Mouse (Mus musculus): ENCODE measurements around the gene Thap8.

Gene Thap8

DNA sequence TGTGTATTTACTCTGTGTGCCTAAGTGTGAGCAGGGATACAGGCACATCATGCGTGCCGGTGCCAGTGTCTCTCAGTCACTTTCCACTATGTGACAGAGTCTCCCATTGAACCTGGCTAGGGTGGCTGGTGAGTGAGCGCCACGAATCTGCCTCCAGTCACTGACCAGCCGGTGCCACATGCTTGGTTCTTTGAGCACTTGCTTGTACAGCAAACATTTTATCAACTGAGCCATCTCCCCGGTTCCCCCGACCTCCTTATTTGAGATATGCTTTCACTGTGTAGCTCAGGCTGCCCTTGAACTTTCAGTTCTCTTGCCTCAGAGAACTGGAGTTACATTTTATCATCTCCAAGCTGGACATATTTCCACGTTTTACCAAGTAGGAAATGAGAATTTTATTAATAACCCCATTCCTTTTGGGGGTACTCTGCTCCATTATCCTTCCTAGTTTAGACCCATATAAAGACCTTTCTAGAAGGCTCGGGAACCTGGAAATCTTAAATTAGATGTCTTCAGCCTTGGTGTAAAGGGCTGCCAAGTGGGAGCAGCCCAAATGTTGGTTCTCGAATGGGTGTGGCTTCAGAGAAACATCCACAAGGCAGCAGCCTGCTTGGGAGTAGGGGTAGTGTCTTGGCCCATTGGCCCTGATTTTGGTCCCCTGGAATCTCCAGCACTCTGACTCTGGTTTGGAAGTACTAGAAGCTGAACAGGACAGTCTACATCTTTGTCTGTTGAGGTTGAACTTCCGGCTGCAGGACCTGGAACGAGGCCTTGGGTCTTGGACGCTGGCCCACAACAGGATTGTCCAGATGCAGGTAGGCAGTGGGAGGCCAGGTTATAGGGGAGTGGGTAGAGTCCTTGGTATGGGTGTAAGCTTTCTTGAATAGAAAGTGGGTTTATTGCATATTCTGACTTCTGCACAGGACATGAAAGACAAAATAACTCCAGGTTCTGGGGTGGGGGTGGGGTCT lies 36.0 kb downstream of the Thap8 start:
- DNase-seq (ENCODE audit: low read depth, low spot score) = no peak

DNA sequence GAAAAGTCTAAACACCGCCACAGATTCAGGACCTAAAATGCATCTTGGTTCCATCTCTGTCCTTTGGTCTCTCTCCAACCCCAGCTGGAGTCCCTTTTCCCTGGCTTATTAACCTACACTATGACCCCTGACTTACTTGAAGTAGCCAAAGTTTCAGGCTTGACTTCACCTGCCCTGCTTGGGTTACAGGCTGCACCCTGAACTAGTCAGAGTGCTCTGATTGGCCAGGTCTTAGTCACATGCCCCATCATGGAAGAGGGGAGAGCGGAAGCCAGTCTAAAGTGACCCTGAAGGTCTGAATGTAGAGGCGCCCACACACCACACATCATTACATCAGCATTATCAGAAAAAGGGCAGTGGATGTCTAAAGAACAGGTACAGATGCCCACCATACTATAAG lies 38.2 kb downstream of the Thap8 start:
- DNase-seq (ENCODE audit: low read depth, low spot score) = no peak

DNA sequence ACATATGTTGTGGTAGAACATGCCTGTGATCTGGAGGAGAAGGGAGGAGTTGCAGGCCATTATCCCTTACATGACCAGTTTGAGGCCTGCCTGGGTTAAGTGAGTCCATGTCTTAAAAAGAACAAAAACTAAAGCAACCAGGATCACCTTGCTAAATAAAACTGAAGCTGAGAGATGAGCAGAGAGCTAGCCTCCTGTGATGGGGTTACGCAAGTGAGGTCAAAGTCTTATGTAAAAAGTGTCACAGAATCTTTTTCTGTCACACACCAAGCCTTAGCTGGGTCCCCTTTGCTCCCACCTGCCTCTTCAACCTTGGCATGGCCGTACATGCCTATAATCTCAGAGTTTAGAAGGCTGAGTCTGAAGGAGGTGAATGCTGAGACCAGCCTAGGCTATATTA lies 41.1 kb downstream of the Thap8 start:
- no peak for DNase-seq (ENCODE audit: low read depth, low spot score)

DNA sequence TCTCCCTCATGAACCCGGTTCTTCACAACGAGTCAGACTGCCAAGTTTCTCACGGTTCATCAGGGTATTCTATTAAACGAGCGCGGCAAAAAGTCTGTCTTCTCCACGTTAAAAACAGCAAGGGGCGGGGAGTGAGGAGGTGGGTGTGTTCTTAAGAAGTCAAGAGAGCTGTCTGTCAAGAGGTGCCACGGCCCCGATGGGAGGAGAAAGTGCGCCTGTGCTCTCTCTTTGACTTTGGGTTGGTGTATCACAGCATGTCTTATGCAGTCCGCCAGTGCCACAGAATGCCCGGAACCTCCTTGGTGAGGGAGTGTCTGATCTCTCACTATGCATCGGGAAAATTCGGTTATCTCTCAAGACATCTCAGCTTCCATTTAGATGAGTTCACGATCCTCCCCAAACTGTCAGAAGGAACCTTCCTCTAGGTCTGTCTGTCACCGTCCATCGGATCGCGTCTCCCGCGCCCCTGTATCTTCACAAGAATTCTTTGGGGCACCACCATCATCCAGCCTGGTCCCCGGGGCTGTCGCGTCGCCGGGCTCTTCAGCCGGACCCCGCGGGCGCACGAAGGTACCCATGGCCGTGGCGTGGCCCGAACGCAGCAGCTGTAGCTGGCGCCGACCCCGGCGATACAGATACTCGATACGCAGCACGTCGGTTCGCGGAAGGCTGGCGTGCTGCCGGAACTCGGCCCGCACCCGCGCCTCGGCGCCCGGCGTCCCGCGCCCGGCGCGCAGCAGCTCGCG lies 41.8 kb downstream of the Thap8 start, which contains the start of gene E130208F15Rik:
TSS of gene E130208F15Rik (plus strand) at position 202 of the 746 bp plus-strand sequence.
- DNase-seq (ENCODE audit: low read depth, low spot score) = peak; percentile 85

DNA sequence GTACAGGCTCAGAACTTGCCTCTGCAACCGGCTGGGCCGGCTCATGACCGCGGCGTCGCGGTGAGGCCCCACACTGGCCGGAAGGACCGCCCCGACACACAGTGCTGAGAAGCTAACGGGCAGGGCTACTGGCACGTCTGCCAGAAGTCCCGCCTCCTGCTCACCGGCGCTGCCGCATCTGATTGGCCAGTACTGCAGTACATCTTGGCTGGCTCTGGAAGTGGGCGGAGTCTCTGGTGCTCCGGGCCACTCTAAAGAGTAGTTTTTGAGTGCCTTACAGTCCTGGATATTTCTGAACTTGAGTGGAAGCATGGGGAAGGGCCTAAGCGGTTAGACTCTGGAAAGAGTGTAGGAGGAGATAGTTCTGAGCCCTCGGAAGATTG lies 42.4 kb downstream of the Thap8 start:
- DNase-seq (ENCODE audit: low read depth, low spot score) = peak; percentile 96

DNA sequence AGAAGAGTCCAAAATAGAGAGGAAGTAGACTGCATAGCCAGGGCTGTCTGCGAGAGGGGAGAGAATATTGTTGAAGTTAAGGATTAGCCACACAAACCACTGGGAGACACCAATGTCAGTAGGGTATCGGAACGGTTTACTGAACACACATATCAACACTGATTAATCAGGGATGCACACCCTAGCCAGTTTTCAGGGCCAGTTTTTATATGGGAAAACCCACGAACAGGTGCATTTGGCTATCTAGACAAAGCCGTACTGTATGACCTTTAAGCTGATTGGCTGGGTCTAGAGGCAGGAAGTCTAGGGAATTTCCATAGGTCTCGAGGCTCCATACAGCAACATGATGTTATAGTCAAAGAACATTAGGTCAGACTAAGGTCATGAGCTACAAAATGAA lies 43.0 kb downstream of the Thap8 start:
- peak; percentile 29 for DNase-seq (ENCODE audit: low read depth, low spot score)

DNA sequence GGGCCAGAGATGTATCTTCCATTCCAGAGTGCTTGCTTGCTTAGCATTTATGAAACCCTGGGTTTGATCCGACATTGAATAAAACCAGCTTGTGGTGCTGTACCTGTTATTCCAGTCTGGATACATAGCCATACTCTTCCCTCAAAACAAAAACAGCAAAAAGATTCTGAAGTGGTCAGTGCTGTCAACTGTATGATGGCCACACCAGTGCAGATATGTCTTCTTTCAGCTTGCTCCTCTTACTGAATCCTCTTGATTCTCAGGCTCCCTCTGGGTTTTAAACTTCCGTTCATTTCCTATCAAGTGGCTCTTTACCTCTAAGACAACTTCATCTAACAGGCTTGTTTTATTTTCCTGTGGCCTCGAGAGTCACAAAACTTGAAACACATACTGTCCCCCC lies 43.9 kb downstream of the Thap8 start, which contains the start of gene Sdhaf1:
TSS of gene Sdhaf1 (minus strand) at position 101 of the 400 bp plus-strand sequence.
- DNase-seq (ENCODE audit: low read depth, low spot score) = no peak

DNA sequence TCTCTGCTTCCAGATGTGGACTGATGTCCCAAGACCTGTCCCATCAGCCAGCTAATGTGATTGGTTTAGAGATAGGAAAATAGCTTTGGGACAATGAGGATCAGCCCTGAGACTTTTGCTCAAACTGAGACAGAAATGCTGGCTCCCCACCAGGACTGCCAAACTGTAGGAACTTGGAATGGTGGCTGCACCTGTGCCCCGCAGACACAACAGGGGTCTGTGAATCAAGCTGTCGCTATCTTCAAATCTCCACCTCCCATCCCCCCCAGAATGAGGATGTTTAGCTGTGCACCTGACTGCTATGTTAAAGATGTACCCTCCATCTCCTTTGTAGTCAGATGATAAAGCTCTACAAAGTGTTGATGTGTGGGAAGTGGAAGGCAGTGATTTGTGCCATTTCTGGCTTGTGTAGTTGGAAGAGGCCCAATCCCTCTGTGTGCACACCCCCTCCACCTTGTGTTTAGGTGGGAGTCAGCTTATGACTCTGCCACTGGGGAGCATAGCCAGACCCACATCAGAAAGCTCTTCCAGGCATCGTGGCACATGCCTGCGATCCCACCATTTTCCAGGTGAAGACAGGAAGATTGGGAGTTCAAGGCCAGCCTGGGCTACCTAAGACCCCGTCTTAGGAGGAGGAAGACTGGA lies 44.5 kb downstream of the Thap8 start:
- DNase-seq (ENCODE audit: low read depth, low spot score) = no peak

DNA sequence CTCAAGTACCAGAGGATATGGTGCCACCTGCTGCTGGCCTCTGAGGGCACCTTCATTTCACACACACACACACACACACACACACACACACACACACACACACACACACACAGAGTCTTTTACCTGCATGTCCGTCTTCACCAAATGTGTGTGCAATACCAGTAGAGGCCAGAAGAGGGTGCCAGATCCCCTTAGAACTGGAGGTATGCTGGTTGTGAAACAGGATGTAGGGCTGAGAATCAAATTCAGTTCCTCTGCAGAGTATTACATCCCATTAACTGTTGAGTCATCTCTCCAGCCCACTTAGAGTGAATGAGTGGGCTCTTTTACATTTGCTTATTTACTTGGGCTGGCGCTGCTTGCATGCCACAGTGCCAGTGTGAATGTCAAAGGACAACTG lies 45.5 kb downstream of the Thap8 start:
- peak; percentile 62 for DNase-seq (ENCODE audit: low read depth, low spot score)

DNA sequence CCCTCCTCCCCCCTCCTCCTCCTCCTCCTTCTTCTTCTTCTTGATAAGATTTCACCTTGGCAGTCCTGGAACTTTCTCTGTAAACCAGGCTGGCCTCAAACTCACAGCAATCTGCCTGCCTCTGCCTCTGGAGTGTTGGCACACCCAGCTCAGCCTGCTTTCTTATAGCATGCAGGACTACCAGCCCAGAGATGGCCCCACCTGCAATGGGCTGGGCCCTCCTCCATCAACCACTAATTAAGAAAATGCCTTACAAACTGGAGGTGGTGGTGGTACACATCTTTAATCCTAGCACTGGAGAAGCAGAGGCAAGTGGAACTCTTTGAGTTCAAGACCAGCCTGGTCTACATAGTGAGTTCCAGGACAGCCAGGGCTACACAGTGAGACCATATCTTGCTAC lies 46.5 kb downstream of the Thap8 start:
- no peak for DNase-seq (ENCODE audit: low read depth, low spot score)

DNA sequence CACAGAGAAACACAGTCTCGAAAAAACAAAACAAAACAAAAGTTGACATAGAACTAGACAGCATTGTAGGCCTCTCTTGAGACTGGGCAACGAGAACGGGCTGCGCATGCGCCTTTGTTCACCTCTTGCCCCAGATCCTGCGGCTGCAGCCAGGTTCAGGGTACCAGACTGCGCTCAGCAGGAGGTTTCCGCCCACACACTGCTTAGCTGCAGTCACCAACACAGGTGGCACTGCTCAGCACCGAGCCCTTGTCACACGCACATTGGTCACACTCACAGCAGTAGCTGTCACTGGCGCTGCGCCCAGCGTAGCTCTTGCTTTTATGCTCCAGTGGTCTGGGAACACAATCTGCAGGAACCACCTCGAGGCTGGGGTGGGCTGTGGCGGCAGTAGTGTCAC lies 47.2 kb downstream of the Thap8 start:
- no peak for DNase-seq (ENCODE audit: low read depth, low spot score)

DNA sequence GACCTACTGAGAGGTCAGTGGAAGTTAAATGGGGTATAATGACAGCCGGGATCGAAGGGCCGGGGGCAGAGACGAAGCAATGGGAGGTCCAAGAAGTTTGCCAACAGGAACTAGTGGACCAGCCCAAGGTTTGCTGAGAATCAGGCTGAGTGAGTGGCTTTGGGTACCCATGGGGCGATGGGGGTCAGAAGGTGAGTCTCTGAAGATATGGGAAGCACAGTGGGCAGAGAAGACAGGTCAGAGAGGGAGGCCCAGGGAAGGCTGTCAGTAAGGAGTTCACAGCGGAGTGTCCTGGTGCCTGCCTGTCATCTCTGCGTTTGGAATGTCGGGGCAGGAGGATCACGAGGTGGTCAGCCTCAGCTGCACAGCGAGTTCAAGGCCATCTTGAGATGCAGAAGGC lies 48.5 kb downstream of the Thap8 start:
- DNase-seq (ENCODE audit: low read depth, low spot score) = no peak

DNA sequence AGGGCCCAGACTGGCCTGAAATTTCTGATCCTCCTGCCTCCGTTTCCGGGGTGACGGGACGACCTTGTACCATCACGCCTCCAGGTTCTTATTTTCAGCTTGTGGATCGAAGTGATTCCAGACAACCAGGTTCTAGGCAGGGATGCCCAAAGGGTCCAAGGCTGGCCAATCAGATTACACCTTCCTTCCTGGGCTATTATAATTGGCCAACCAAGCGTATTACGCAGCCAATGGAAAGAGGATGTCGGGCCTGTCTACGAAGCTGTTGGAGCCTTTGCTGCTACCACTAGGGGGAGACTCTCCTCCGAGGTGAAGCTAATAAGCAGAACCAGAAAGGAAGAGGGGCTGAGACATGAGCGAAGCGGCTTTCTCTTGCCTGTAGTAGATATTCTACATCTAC lies 52.0 kb downstream of the Thap8 start:
- peak; percentile 60 for DNase-seq (ENCODE audit: low read depth, low spot score)

DNA sequence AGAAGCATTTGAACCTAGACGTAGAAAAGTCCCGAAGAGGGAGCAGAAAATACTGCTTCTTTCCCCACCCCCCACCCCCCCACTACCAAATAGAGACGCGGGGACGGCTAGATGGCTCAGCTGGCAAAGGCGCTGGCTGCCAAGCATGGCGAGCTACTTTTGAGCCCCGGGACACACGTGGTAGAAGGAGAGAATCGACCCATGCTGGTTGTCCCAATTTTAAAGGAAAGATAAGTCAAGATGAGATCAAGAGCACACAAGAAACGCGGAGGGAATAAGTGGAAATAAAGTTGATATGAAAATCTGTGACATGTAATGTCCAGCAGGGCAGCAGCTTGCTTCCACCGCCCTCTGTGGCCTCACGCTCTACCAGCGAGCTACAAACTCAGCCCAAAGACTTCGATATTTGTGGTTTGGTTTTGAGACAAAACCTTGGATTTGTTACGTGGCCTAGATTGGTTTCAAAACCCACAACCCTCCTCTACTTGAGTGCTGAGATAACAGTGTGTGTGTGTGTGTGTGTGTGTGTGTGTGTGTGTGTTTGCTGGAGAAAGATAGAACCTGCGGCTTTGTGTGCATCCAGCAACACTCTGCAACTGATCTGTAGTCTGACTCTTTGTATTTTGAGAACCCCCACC lies 52.8 kb downstream of the Thap8 start:
- no peak for DNase-seq (ENCODE audit: low read depth, low spot score)

DNA sequence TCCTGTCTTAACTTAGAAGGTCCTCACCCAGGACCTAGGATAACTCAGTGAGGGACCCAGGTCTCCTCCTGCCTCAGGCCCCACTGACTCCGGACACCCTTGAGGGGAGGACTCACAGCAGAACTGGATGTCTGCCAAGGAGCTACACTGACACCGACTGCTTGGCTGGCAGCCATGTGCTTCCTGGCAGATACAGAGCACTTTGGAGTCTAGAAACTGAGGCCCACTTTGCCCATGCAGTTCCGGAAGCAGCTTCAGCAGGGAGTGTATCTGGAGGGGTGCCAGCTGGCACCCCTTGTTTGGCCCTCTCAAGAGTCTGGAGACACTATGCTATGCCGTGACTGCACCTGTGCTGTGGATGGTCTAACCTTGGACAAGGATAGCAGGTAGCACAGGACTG lies 53.5 kb downstream of the Thap8 start:
- DNase-seq (ENCODE audit: low read depth, low spot score) = peak; percentile 60

DNA sequence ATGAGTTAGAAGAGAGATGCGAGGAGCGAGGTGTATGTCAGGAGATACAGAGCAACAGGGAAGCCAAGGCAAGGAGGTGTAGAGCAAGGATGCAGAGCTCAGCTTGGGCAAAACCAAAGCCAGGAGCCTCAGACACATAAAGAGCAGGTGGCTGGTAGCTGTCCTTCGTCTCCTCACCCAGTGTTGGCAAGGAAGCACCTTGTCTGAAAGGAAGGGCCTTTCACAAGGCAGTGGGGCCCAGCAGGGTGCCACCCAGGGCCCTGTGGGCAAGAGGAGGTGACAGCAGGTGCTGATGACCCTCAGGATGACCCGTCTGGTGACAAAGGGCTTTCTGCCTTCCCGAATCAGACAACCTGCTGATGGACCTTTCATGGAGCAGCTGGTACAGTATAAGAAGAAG lies 54.7 kb downstream of the Thap8 start:
- no peak for DNase-seq (ENCODE audit: low read depth, low spot score)

DNA sequence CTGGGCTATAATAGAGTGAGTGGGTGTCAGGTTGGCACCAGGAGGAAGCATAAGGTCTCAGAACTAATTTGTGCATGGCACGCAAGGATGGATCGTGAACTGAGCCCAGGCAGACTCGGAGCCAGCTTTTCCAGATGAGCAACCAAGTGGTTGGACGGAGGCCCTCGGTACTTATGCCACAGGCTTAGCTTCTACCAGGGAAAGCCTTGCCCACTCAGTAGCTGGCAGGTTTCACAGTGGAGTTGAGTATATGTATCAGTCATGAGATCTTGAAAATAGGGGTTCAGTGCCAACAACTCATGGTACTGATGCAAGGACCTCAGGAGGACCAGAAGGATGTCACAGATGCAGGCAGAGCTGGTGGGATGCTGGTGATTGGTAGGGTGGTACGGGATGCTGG lies 55.8 kb downstream of the Thap8 start:
- no peak for DNase-seq (ENCODE audit: low read depth, low spot score)

DNA sequence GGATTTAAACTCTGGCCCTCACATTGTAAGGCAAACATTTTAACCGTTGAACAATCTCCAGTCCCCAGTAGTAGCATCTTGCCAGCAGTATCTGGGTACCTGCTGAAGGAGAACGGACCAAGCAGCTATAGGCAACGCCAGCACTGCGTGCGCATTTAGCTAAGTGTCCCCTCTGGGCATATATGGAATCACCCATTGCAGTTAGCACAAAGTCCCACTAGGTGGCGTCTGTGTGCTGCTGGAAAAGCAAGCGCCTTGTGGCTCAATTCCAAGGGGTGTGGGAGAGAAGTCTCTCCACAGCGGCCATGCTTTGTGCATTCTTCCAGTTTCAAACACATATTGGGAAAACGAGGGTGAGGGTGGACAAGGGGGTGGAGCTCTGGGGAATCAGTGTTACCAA lies 56.5 kb downstream of the Thap8 start:
- peak; percentile 87 for DNase-seq (ENCODE audit: low read depth, low spot score)

DNA sequence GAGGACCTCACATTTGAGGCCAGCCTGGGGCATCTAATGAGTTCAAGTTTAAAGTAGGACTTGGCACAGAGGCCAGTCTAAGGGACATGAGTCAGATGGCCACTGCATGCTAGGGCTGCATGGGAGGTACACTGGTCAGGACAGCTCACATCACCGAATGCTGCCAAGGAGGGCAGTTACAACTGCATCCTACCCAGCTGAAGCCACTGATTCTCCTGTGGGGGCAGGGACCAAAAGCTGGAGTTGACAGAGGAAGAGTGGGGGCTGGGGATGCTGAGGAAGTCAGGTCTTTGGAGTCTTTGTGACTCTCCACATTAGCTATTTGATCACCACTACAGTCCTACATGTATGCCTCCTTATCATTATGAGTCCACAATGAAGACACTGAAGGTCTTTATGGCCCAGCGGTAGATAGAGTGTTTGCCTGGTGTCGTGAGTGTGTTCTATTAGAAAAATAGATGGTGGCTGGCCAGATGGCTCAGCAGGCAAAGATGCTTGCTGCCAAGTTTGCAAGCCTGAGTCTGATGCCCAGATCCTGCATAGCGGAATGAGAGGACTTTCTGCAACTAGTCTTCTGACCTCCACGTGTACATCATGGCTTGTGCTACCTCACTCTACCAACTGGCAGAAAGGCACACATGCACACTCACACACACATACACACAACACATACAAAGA lies 59.7 kb downstream of the Thap8 start:
- no peak for DNase-seq (ENCODE audit: low read depth, low spot score)
